Mouse (Mus musculus): ENCODE measurements at regions not wholly inside any gene's neighbourhood (a gene's known extent, or its start where the extent isn't known, plus 50 kb on each side); places are given as distances from the start of the nearest gene placed in this dataset.
"Not testable (repeated sequence)": the region's sequence is repeated elsewhere in the genome, so short reads cannot be mapped to it uniquely, and the experiment has no call there.

DNA sequence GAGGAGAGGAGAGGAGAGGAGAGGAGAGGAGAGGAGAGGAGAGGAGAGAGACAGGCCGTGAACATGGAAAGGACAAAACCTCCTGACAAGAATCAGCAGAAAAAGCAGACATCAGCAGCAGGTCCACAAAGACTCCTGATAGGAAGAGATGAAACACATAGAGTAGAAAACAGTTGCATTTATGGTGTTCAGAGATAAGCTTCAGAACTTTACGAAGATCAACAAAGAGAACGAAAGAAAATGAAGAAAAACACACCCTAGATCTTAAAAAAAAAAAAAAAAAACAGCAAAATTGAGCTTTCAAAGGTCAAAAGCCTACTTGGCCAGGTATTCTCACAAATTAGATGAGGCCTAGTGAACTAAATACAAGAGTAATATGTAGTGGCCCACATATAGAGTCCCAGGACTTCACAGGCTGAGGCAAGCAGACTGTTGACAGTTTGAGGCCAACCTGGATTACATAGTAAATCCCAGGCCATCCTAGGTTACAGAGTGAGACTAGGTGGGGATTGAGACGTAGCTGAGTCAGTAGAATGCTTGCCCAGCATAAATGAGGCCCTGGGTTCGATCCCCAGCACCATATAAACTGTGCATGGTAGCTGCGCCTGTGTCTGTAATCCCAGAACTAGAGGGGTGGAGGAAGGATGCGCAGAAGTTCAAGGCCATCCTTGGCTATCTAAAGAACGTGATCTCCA lies 111.6 kb upstream of the Klf3 start:
- DNase-seq (ENCODE audit: low spot score in 2 of 2): no peak

DNA sequence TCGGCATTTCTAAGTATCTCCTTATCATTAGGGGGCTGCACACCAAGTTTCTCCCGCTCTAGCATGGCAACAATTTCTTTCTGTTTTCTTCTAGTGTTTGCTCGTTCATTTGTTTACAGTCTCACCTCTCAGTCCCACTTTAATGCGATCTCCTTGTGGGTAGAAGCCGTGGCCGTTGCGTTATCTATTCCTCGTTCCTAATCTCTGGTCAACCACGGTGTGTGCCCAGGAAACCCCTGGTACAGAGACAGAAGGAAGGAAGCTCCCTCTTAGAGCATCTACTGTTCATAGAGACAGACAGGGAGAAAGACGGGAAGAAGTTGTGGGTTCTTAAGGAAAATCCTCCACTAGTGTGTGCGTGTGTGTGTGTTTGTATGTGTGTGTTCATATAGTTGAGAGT lies 110.9 kb upstream of the Klf3 start:
- no peak for DNase-seq (ENCODE audit: low spot score in 2 of 2)

DNA sequence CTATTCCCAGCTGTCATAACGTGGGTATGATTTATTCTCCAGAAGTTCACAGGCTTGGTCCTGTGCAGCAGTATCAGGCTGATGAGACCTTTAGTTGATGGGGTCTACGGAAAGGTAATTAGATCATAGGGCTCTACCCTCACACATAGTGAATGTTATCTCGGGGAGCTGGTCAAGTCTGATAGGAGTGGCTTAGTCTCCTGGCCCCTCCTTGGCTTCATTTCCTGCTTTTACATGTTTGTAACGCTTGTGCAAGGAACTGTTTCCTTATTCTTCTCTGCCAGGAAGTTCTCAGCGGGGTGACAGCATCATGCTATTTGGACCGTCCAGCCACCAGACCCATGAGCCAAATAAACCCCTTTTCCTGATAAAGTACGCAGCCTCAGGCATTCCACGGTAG lies 109.6 kb upstream of the Klf3 start:
- DNase-seq (ENCODE audit: low spot score in 2 of 2): no peak

DNA sequence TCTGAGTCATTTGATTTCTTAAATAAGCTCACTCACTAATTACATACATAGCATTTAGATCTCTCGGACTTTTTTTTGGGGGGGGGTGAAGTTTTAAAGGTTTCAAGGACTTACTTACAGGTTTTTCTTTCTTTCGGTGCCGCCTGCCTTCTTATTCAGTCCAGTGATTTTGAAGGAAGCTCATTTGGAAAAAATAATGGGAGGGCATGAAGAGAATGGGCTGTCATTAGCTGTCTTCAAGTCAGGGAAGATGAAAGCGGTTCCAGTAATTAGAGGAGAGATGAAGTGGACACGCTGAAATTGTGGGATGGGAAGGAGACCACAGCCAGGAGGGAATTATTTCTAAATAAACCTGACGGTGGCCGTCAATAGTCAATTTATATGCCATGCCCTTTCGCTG lies 108.6 kb upstream of the Klf3 start:
- no peak for DNase-seq (ENCODE audit: low spot score in 2 of 2)

DNA sequence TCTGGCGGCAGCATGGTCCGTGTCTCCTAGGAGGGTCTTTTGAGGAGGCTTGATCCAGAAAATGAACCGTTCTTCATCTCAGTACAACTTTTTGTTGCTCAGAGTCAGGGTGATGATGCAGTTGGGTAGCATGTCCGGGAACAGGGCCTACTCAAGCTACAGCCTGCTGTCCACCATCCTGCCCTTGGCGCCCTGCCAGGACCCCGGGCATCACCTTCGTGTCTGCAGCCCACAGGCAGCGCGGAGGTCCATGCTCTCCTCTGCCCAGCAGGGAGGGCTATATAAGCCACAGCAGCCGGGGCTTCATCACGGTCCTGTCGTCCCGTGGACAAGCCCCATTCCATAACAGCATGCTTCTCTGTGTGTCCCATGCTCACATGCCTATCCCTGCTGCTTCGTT lies 107.1 kb upstream of the Klf3 start:
- no peak for DNase-seq (ENCODE audit: low spot score in 2 of 2)

DNA sequence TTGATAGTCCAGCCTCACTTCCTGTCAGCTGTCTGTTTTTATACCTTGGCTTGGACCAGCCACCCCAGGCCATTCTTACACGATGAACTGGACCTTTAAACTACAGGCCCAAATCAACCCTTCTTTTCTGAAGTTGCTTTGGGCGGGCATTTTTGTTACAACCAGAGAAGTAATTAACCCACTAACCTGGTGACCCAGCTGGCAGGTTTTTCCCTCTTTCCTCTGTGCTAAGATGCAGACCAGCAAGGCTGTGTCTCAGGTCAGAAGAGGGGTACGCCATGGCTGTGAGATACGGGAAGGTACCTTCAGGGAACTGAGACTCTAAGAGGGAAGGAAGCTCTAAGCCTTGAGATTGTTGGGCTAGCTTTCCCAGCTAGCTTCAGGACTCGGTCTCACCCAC lies 105.7 kb upstream of the Klf3 start:
- no peak for DNase-seq (ENCODE audit: low spot score in 2 of 2)

DNA sequence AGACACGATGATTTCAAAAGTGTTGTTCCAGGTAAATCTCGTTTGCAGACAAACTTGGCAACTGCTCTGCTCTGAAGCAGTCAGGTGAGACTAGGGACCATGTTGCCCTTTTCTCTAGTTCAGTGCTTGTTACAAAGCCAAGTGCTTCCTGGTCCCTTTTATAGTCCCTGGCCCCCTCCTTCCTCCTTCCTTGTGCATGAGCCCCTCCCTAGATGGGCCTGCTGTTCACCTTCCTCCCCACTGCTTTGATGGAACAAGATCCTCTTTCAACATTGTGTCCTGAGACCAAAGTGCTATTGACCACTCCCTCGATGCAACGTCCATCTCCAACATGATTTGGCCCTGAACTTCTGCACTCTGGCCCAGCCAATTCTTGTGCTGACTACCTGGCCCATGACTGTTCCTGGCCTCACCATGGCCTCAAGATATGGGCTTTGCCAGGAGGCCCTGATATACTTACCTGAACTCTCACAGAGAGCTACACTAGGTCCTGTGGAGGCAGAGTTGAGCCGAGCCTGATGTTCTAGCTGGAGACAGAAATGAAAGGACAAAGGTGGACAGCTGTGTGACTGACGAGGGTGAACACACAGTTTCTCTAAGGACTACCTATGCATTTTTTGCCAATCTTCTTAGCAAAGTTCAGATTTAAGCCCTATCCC lies 104.6 kb upstream of the Klf3 start:
- no peak for DNase-seq (ENCODE audit: low spot score in 2 of 2)

DNA sequence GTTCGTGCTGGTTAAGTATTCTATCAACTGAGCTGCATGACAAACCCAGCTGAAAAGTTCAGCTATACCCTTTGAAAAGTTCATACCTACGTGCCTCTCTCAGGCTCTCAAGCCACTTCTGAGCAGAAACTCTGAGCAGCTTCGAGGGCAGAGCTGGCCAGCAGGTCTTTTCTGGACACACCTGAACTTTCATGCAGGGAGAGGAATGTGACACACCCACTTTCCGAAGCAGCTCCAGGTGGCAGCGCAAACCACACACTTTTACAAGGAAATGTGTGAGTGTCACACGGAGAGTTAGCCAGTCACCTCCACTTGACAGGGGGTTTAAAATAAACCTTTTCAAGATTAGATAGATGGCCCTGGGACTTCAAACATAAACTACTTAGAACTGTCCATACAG lies 103.2 kb upstream of the Klf3 start:
- no peak for DNase-seq (ENCODE audit: low spot score in 2 of 2)

DNA sequence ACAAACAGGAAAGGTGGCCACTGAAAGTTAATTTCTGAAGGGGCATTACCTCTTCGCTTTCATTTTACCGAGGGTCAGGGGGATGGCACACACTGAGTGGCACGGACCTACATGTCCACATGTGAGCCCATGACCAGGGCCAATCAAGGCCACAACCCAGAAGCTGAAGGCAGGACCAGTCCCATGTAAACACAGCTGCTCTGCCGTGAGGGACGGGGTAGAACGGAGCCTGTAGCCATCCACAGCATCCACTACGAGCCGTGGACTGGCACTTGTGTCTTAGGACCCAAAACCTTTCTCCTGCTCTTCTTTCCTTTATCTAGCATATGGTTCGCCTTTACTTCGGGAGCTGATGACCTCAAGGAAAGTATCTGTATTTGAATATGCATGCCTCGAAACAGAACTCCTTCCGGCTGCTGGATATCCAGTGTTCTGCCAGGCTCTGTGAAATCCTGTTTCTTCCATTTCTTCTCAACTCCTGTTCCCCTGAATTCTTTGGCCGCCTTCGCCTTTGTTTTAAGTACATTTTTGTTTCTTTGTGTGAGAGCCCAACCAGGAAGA lies 101.9 kb upstream of the Klf3 start:
- DNase-seq (ENCODE audit: low spot score in 2 of 2): no peak

DNA sequence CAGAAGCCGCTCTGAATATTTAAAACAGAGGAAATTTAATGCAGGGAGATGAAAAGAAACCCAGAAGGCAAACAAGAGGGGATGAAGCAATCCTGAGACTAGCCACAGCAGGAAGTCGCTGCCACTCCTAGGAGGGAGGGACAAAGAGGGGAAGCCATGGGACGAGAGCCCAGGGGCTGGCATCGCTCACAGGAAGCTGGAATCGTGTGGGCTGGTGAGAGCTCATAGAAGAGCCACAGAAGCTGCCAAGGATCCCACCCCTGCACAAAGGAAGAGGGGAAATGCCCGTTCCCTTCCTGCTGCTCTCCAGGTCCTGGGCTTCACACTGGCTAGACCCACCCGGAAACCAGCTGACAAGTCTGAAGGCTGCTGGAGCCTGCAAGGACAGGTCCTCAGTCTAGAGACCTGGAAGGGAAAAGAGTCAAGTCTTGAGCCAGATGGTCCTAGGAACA lies 101.4 kb upstream of the Klf3 start:
- no peak for DNase-seq (ENCODE audit: low spot score in 2 of 2)

DNA sequence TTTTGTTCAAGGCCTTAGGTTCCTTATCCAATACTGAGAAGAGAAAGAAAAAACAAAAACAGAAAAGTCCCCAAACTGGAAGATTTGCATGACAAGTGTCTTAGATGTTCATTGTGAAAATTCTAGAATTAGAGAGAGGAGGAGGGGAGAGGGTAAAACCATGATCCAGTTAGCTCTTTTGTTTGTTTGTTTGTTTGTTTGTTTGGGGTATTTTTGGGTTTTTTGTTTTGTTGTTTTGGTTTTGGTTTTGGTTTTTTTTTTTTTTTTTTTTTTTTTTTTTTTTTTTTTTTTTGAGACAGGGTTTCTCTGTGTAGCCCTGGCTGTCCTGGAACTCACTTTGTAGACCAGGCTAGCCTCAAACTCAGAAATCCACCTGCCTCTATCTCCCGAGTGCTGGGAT lies 100.8 kb upstream of the Klf3 start:
- not testable (repeated sequence) for DNase-seq (ENCODE audit: low spot score in 2 of 2)

DNA sequence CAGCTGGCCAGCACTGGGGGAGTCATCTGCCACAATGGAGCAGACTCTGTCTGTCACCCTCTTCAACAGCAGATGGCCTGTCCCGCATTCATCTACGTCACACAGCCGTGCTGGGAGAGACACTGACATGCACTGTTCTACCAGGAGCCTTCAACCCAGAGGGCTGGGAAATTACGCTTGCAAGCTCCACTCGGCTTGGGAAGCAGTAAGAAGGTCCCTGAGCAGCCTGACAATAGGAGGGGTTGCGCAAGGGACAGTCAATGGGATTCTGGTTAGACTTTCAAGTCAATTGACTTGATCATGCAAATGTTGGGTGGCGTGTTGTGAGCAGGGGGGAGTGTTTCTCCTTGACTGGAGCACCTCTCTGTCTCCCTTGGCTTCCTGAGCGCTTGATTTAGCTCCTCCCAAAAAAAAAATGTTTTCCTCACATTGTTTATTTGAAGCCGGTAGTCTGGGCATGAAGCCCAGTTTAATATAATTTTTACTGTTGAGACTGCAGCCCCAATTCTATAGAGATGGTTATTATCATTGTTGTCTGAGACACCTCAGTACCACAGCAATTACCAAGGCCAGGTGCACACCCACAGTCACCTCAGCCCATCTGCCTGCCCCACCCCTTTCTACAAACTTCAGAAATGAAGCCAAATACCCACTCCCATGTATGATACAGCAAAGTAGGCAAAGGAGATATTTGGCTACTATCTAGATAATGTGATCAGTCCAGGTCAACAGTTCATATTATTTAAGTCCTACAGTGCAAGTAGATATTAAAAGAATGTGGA lies 99.9 kb upstream of the Klf3 start:
- no peak for DNase-seq (ENCODE audit: low spot score in 2 of 2)

DNA sequence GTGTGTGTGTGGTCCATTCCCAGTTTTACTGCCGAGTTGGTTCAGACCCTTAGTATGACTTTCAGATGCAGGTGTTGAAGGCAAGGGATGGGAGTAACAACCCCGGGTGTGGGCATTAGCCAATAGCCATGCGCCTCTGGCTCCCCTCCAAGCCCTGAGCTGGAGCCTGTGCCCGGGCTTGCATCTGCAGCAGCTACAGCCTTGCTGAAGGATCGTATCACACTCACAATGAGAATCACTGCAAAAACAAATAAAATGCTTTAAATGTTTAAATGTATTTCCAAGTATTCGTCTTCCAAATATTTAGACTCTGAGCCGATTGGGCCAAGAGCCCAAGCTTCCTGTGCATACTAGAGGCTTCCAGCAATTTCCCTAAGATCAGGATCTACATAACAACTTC lies 99.0 kb upstream of the Klf3 start:
- peak; percentile 48 to 50 for DNase-seq (ENCODE audit: low spot score in 2 of 2)

DNA sequence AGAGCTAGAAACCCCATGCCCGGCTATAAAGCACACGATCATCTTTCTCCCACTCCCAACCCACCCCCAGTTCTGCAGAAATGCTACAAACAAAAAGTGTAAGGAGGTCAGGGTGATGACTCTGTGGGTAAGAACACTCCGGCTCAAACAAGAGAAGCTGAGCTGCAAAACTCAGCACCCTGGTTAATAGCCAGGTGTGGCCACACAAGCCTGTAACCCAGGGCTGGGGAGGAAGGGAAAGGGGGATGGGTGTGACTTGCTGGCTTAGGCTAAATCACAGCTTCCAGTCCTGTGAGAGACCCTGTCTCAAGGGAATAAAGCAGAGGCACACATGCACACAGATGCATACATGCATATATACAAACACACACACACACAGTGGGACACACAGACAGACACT lies 96.6 kb upstream of the Klf3 start:
- no peak for DNase-seq (ENCODE audit: low spot score in 2 of 2)

DNA sequence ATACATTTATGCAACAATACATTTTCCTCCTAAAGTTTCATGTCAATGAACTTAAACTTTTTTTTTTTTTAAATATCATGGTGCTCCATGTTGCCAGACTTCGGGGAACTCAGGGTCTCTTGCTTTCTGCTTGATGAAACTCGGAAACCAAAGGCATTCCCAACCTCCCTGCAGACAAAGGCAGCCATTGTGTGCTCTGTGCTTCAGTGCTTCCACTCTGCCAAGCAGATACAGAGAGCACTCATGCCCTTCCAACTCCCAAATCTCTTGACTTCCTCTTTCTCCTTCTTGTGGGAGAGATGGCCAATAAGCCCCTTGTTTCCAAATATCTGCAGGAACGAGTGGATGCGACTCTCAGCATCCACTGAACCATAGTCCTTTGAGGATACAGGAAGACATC lies 94.0 kb upstream of the Klf3 start:
- no peak for DNase-seq (ENCODE audit: low spot score in 2 of 2)

DNA sequence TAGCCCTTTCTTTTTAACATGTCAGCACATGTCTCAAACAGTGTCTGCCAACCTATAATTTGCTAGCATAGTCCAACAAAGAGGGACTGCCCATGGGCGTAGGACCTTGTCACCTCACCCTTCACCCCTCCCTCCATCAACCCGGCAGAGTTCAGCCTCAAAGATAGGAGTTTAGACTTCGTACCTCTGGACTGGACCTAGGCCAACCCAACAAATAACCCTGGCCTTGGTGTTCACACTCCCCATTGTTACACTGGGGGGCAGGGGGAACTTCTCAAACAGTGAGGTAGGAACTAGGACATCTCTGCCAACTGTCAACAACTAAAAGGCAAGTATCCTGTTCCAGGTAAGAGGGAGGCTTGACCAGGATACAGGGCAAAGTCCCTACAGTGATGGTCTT lies 93.0 kb upstream of the Klf3 start:
- DNase-seq (ENCODE audit: low spot score in 2 of 2): no peak

DNA sequence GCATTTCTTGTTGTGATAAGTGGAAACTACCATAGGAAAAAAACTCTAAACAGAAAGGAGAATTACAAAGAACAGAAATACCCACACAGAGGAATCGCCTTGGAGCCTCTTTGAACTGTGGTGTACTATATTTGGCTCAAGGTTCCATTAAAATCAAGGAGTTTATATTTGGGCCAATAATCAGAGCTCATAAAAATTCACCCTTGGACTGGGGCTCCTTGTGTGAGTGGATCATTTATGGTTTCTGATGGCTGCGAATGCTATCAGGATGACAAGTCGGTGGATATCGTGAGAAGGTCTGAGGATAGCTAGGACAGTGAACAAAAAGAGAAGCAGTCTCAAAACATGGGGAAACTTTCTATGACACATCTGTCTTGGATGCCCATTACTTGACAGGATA lies 92.2 kb upstream of the Klf3 start:
- no peak for DNase-seq (ENCODE audit: low spot score in 2 of 2)

DNA sequence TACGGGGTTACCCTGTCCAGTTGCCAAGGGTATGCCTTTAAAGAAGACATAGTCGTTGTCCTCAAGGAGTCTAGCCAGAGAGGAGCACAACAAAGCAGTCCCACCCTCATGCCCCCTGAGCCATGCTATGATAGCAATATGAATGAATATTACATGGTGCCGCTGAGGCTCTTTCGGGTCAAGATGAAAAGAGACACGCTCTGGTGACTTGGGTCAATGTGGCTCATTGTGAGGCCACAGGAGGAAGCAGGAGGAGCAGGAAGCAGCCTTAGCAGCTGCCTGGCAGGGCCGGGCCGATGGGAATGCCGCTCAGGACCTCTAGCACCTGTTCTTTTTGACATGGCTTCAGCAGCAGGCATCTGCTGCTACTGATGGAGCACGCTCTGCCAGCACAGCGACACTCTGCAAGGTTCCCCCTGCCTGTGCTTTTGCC lies 89.0 kb upstream of the Klf3 start:
- no peak for DNase-seq (ENCODE audit: low spot score in 2 of 2)

DNA sequence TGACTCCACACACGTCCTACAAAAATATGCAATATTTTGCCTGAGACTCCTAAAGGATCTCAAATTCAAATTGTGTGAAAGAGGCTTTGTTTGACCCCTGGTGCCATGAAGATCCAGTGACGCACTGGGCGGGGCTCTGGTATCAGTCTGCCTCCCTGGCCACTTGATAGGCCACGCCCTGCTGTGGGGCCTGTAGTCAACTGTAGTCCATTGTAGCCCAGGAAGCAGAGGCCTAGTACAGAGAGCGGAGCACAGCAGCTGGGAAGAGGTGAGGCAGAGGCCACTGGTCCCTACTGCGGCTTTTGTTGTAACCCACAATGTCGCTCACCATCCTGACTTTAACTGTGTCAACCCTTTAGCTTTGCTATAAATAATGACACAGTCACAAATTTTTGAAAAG lies 88.5 kb upstream of the Klf3 start:
- no peak for DNase-seq (ENCODE audit: low spot score in 2 of 2)

DNA sequence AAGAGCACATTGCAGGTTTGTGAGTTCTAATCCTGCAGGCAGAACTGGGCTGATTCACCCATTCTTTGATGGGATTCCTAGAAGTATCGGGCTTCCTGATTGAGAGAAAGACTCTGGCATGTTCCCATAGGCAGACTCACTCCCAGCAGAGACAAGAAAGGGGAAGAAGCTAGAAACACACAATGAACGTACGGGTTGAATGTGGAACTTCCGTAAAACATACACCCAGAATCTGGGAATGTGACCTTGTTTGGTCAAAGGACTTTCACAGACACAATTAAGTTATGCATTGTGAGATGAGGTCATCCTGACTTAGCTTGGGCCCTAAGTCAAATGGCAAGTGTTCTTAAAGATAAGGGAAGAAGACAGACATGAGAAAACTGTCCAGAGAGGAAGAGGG lies 86.6 kb upstream of the Klf3 start:
- no peak for DNase-seq (ENCODE audit: low spot score in 2 of 2)

DNA sequence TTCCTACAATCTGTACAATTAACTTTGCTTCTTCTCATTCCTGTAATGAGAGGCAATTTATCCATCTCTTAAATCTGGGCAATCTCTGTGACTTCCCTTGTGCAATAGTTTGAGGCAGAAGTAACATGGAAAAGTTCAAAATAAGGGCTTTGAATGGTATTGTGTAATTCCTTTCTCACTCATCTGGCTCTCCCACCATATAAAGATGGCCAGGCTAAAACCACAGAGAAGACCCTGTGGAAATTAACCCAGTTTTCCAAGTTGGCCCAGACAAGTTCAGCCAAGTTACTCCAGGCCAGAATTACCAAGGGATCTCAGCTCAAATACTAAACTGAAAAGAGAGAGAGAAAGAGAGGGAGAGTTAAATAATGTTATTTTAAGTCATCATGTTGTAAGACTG lies 81.0 kb upstream of the Klf3 start:
- DNase-seq (ENCODE audit: low spot score in 2 of 2): no peak

DNA sequence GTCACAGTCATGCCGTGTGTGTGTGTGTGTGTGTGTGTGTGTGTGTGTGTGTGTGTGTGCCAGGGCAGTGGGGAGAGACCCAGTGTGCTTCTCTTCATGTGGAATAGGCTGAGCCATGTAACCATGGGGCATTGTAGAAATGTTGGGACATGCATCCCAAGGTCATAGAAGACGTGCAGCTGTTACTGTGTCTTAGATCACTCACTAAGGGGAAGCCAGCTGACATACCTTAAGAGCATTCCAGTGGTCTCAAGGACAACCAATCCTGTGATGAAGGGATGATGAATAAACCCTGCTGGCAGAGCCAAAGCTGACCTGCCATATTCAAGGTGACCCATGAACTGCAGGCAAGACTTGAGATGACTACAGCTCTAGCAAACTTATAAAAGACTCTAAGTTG lies 75.3 kb upstream of the Klf3 start:
- no peak for DNase-seq (ENCODE audit: low spot score in 2 of 2)

All from adrenal gland, adult 18-20 months (tissue).